Mouse (Mus musculus) c-Kit-negative CD71-positive TER-119-positive erythroid progenitor cells, embryonic 14.5 days (primary cell): ENCODE data around the gene Prkce.

ENCODE experiments used
- DNase-seq: peaks from one replicate; pipeline ENCODE4 v3.0.0-alpha.2; 2013; ENCODE audit warnings: low read depth, low spot score

The Prkce gene

GRCm38 (mm10) chr17:86167320-86168230 lies at the start of gene Prkce:
Gene Prkce, plus strand, starts transcription at chr17:86167785.
- no peak for DNase-seq

GRCm38 (mm10) chr17:86123146-86123545 lies 44.4 kb upstream of the Prkce start:
- no peak for DNase-seq

GRCm38 (mm10) chr17:86125908-86126307 lies 41.7 kb upstream of the Prkce start:
- no peak for DNase-seq

- no peak for DNase-seq
These were observed 39.4 kb upstream of the Prkce start for GRCm38 (mm10) chr17:86128198-86128597.

GRCm38 (mm10) chr17:86132534-86132933 lies 35.1 kb upstream of the Prkce start:
- DNase-seq: no peak

GRCm38 (mm10) chr17:86134461-86134860 lies 33.1 kb upstream of the Prkce start:
- DNase-seq: no peak

GRCm38 (mm10) chr17:86135835-86136234 lies 31.8 kb upstream of the Prkce start:
- no peak for DNase-seq

- DNase-seq: no peak
These were observed 23.0 kb upstream of the Prkce start for GRCm38 (mm10) chr17:86144537-86145078.

GRCm38 (mm10) chr17:86145079-86145951 lies 22.3 kb upstream of the Prkce start, which contains the start of gene Srbd1:
Gene Srbd1, minus strand, starts transcription at chr17:86145175.
- DNase-seq: peak; percentile 93

GRCm38 (mm10) chr17:86149726-86150125 lies 17.9 kb upstream of the Prkce start:
- no peak for DNase-seq

- DNase-seq: no peak
These were observed 16.7 kb upstream of the Prkce start for GRCm38 (mm10) chr17:86150867-86151348.

- DNase-seq: no peak
These were observed 10.6 kb upstream of the Prkce start for GRCm38 (mm10) chr17:86156999-86157398.

- DNase-seq: no peak
These were observed 4.9 kb upstream of the Prkce start for GRCm38 (mm10) chr17:86162672-86163071.

GRCm38 (mm10) chr17:86164416-86164815 lies 3.2 kb upstream of the Prkce start:
- DNase-seq: no peak

- DNase-seq: no peak
These were observed 1.5 kb upstream of the Prkce start for GRCm38 (mm10) chr17:86166051-86166566.

GRCm38 (mm10) chr17:86166567-86167319 lies 842 bp upstream of the Prkce start:
- DNase-seq: no peak

GRCm38 (mm10) chr17:86168231-86168981 lies 821 bp downstream of the Prkce start:
- DNase-seq: no peak

GRCm38 (mm10) chr17:86169092-86169491 lies 1.5 kb downstream of the Prkce start:
- no peak for DNase-seq

- no peak for DNase-seq
These were observed 2.8 kb downstream of the Prkce start for GRCm38 (mm10) chr17:86170164-86170958.
